Mouse (Mus musculus) G1E (cell line): ENCODE measurements around the gene Lonrf3. TPM values are rescaled to one million over a fixed set of nuclear protein-coding genes. Genes with fewer than 3 reads are reported as not detected.

ENCODE experiments used
- ATAC-seq: 2 replicates; pipeline ENCODE4 v1.8.0; 2016; ENCODE audit warnings: mild to moderate bottlenecking; ENCODE audit not compliant: insufficient number of reproducible peaks, poor library complexity, low FRiP score, severe bottlenecking; ENCODE audit errors: extremely low read depth
- DNase-seq: peaks from one replicate; pipeline ENCODE4 v3.0.0; 2012; ENCODE audit warnings: low spot score
- H3K27me3 ChIP-seq: 2 replicates; pipeline ENCODE4 v1.6.1; 2012; ENCODE audit warnings: mild to moderate bottlenecking, low read length, inconsistent platforms; ENCODE audit not compliant: insufficient read depth
- H3K36me3 ChIP-seq: replicated peaks from 2 replicates; pipeline ENCODE3; 2012; ENCODE audit warnings: mild to moderate bottlenecking, inconsistent platforms
- H3K4me1 ChIP-seq: 2 replicates; pipeline ENCODE4 v1.6.1; 2012; ENCODE audit warnings: low read depth, low read length, inconsistent platforms, mixed read lengths; ENCODE audit not compliant: insufficient read depth
- H3K4me3 ChIP-seq: 2 replicates; pipeline ENCODE4 v1.5.1; 2012; ENCODE audit warnings: low read depth, mild to moderate bottlenecking, inconsistent platforms, low read length, moderate library complexity, mixed read lengths
- H3K9me3 ChIP-seq: replicated peaks from 2 replicates; pipeline ENCODE4 v1.6.1; 2012; ENCODE audit warnings: inconsistent platforms
- CTCF ChIP-seq: IDR thresholded peaks from 2 replicates; pipeline ENCODE4 v1.5.1; 2012; ENCODE audit warnings: low read depth, low read length, inconsistent platforms, mixed read lengths
- GATA1 ChIP-seq: IDR thresholded peaks from 2 replicates; pipeline ENCODE4 v1.6.1; 2012; ENCODE audit warnings: borderline replicate concordance, low read length, inconsistent platforms, mixed read lengths
- GATA2 ChIP-seq: IDR thresholded peaks from 2 replicates; pipeline ENCODE4 v1.6.1; 2012; ENCODE audit warnings: low read depth, low read length, inconsistent platforms, borderline replicate concordance
- POLR2AphosphoS5 ChIP-seq: IDR thresholded peaks from 2 replicates; pipeline ENCODE4 v1.6.1; 2012; ENCODE audit warnings: low read depth, low read length, inconsistent platforms; ENCODE audit not compliant: insufficient replicate concordance
- TAL1 ChIP-seq: conservative IDR thresholded peaks from 2 replicates; pipeline ENCODE4 v1.6.1; 2012; ENCODE audit warnings: low read depth, low read length, inconsistent platforms, mixed read lengths
- polyA plus RNA-seq: library from polyadenylated mRNA; stranded (reverse); fragments of >175 nt; gene quantifications from 2 replicates; pipeline ENCODE4 v1.2.3, GENCODE M21; 2012
- total RNA-seq, 2 experiments: library from RNA; stranded (forward) in 1 of 2; stranded (reverse) in 1 of 2; fragments of 200-1000 nt in 1 of 2; fragments of >200 nt in 1 of 2; fragmentation: Nextera tagmentation in 1 of 2; gene quantifications; 2 replicates each; pipeline ENCODE4 v1.2.3; 2014 to 2017

Lonrf3 gene
- total and polyA plus RNA-seq, 3 experiments: not detected

- Histone ChIP-seq H3K36me3 (no peaks in the 10 kb centered on the region), H3K27me3 (no peaks in the 10 kb centered on the region), H3K4me3 (no peak within 1 kb of the TSS), H3K4me1 (no peaks in the 10 kb centered on the region), H3K9me3 (no peaks in the 10 kb centered on the region)
- DNase-seq: no peak
- ATAC-seq: no peak
- TF ChIP-seq CTCF: no peak
- no peak for TF ChIP-seq GATA2
- no peak for TF ChIP-seq POLR2AphosphoS5
- TF ChIP-seq GATA1: no peak
- no peak for TF ChIP-seq TAL1
These were observed 72.8 kb downstream of the Lonrf3 start, which contains the start of gene Gm6268 for GRCm38 (mm10) chrX:36400980-36401379. Gene Gm6268 (plus strand): TSS chrX:36401280.

- no peaks in the 10 kb centered on the region for H3K27me3 ChIP-seq
- no peaks in the 10 kb centered on the region for H3K36me3 ChIP-seq
- no peaks in the 10 kb centered on the region for H3K9me3 ChIP-seq
- no peak for ATAC-seq
- H3K4me3 ChIP-seq: no peak overlapping the region
- TF ChIP-seq CTCF (no peak), TAL1 (no peak), POLR2AphosphoS5 (no peak), GATA2 (no peak), GATA1 (no peak)
- no peaks in the 10 kb centered on the region for H3K4me1 ChIP-seq
- no peak for DNase-seq
These were observed 74.2 kb downstream of the Lonrf3 start for GRCm38 (mm10) chrX:36402316-36402715.

Other genes starting within 250 kb of the Lonrf3 start
- not detected in 2 replicates for gene Il13ra1, start 216.2 kb upstream of the Lonrf3 start, total RNA-seq (2014; fragmentation: Nextera tagmentation)
- gene Il13ra1, start 216.2 kb upstream of the Lonrf3 start, total RNA-seq (2017): 0.05 TPM in 1 of 2 replicates, not detected in the other
- gene Il13ra1, start 216.2 kb upstream of the Lonrf3 start, polyA plus RNA-seq: not detected in 2 replicates
- gene Zcchc12, start 132.4 kb upstream of the Lonrf3 start, total RNA-seq (2014; fragmentation: Nextera tagmentation): not detected in 2 replicates
- gene Zcchc12, start 132.4 kb upstream of the Lonrf3 start, total RNA-seq (2017): not detected in 2 replicates
- gene Zcchc12, start 132.4 kb upstream of the Lonrf3 start, polyA plus RNA-seq: not detected in 2 replicates
- gene Gm6268, start 72.9 kb downstream of the Lonrf3 start, total RNA-seq (2014; fragmentation: Nextera tagmentation): not detected in 2 replicates
- gene Gm6268, start 72.9 kb downstream of the Lonrf3 start, total RNA-seq (2017): 0.23 TPM in 1 of 2 replicates, not detected in the other
- not detected in 2 replicates for gene Gm6268, start 72.9 kb downstream of the Lonrf3 start, polyA plus RNA-seq
- gene Gm14569, start 163.5 kb downstream of the Lonrf3 start, total RNA-seq (2014; fragmentation: Nextera tagmentation): not detected in 2 replicates
- 0.11 TPM in 1 of 2 replicates, not detected in the other for gene Gm14569, start 163.5 kb downstream of the Lonrf3 start, total RNA-seq (2017)
- gene Gm14569, start 163.5 kb downstream of the Lonrf3 start, polyA plus RNA-seq: not detected in 2 replicates